In genomic region chr19:23214326-23214725, GRCm38 (mm10) we compare ENCODE assay signal across 16 mouse cellular contexts. TPM values are rescaled to one million over a fixed set of nuclear protein-coding genes. Genes with fewer than 3 reads are reported as not detected.
A peak's percentile ranks its signal among the peaks of the same experiment; 100 is the strongest.
DNase-seq lines count a peak whose midpoint lies in the region; ATAC-seq and TF ChIP-seq lines count a peak whose summit lies in the region.
"Had no signal": no experiment of that assay in that cellular context is flagged by ENCODE, and none has a peak within 500 bp of the region (broad histone marks: within the 10 kb centered on the region; RNA-seq: fewer than 3 reads in every experiment).

No protein-coding gene starts in this region.

- no peaks in the 10 kb centered on the region for H3K27me3 ChIP-seq in kidney, embryonic 14.5 days (ENCODE audit: control insufficient read depth, insufficient read depth, low read length)
- no peaks in the 10 kb centered on the region for H3K27me3 ChIP-seq in heart, adult 2 months (ENCODE audit: control insufficient read depth, insufficient read depth, low read length)
- H3K27me3 ChIP-seq: liver, embryonic 15.5 days had no signal

- no peak for TF ChIP-seq EP300 in heart, adult 2 months (IDR thresholded peaks at IDR 0.05; ENCODE audit: insufficient read depth, low read depth, low read length)

- H3K9me3 ChIP-seq in kidney, embryonic 14.5 days (ENCODE audit: control insufficient read depth, low read length), result no peaks in the 10 kb centered on the region
- H3K9me3 ChIP-seq: limb, embryonic 10.5 days; liver, embryonic 15.5 days had no signal

- H3K4me3 ChIP-seq in kidney, embryonic 14.5 days (ENCODE audit: low read length), result no peak overlapping the region
- no peak overlapping the region for H3K4me3 ChIP-seq in lung, adult 2 months (replicated peaks; ENCODE audit: extremely low read depth, low read depth, low read length)
- H3K4me3 ChIP-seq in heart, adult 2 months, result no peak overlapping the region
- H3K4me3 ChIP-seq: erythroblast, embryonic 14.5 days; limb, embryonic 10.5 days; liver, embryonic 15.5 days; myocyte had no signal

- 91% methylated on average over 8 of the region's 8 CpGs for WGBS in kidney, embryonic 14.5 days
- WGBS in lung, adult 2 months, result 94% methylated on average over 8 of the region's 8 CpGs
- WGBS in heart, adult 2 months, result 96% methylated on average over 8 of the region's 8 CpGs

- no peaks in the 10 kb centered on the region for H3K79me2 ChIP-seq in heart, adult 2 months (replicated peaks; ENCODE audit: control insufficient read depth, insufficient read depth, low read length)

- no peak overlapping the region for H3K27ac ChIP-seq in kidney, embryonic 14.5 days (ENCODE audit: low read depth, low read length)
- H3K27ac ChIP-seq in heart, adult 2 months, result no peak overlapping the region
- H3K27ac ChIP-seq: limb, embryonic 10.5 days; liver, embryonic 15.5 days had no signal

- no peak for ATAC-seq in kidney, embryonic 14.5 days (ENCODE audit: low FRiP score, low TSS enrichment)
- ATAC-seq: activated CD4-positive, CD25-positive, alpha-beta regulatory T cell, adult 4 months; hindbrain, embryonic 16.5 days had no signal

- H3K4me2 ChIP-seq in kidney, embryonic 14.5 days (replicated peaks; ENCODE audit: low read depth, low read length), result no peak overlapping the region
- H3K4me2 ChIP-seq: liver, embryonic 15.5 days had no signal

- no peak for TF ChIP-seq POLR2A in brain, embryonic 14.5 days (IDR thresholded peaks at IDR 0.05; ENCODE audit: borderline replicate concordance, extremely low read depth, insufficient read depth, insufficient read length, poor library complexity, severe bottlenecking)
- TF ChIP-seq POLR2A in lung, adult 2 months (IDR thresholded peaks at IDR 0.05; ENCODE audit: borderline replicate concordance, extremely low read depth, low read depth, low read length), result no peak
- TF ChIP-seq POLR2A in heart, adult 2 months (IDR thresholded peaks at IDR 0.05; ENCODE audit: insufficient read depth, low read depth, low read length), result no peak

- no peak overlapping the region for H3K9ac ChIP-seq in kidney, embryonic 14.5 days (ENCODE audit: low read depth, low read length)
- no peak overlapping the region for H3K9ac ChIP-seq in heart, adult 2 months (ENCODE audit: low read depth, low read length)
- H3K9ac ChIP-seq: liver, embryonic 15.5 days had no signal

- peak; percentile 6 for DNase-seq in kidney, adult 8-10 months
- peak; percentile 51 for DNase-seq in brain, embryonic 14.5 days (ENCODE audit: low read depth)
- peak; percentile 69 to 89 for DNase-seq in layer of hippocampus, adult 18-20 months (ENCODE audit: low spot score in 2 of 2)
- peak; percentile 70 to 92 for DNase-seq in left cerebral cortex, postnatal 14 days (ENCODE audit: low spot score in 2 of 2)
- no peak for DNase-seq in lung, adult 2 months
- DNase-seq in cerebellum, postnatal 10 days, result no peak
- no peak for DNase-seq in heart, adult 2 months
- DNase-seq: gastrocnemius, postnatal 25 days; thymus, postnatal 4 days had no signal

- H3K4me1 ChIP-seq in kidney, embryonic 14.5 days (ENCODE audit: control insufficient read depth, insufficient read depth, low read length), result no peaks in the 10 kb centered on the region
- no peaks in the 10 kb centered on the region for H3K4me1 ChIP-seq in lung, adult 2 months (ENCODE audit: control insufficient read depth, insufficient read depth, low read length)
- no peaks in the 10 kb centered on the region for H3K4me1 ChIP-seq in heart, adult 2 months (ENCODE audit: control insufficient read depth, insufficient read depth, low read length)
- H3K4me1 ChIP-seq: limb, embryonic 10.5 days; liver, embryonic 15.5 days had no signal

- H3K36me3 ChIP-seq in kidney, embryonic 14.5 days (ENCODE audit: control insufficient read depth, insufficient read depth, low read length), result peaks cover 67% of the 10 kb centered on the region
- H3K36me3 ChIP-seq in heart, adult 2 months (ENCODE audit: control insufficient read depth, insufficient read depth, low read length), result no peaks in the 10 kb centered on the region; the same call in 1 of the 2 replicates

- no peak for TF ChIP-seq CTCF in brain, embryonic 14.5 days (IDR thresholded peaks at IDR 0.05; ENCODE audit: borderline replicate concordance, extremely low read depth, insufficient read depth, insufficient read length)
- no peak for TF ChIP-seq CTCF in lung, adult 2 months (IDR thresholded peaks at IDR 0.05; ENCODE audit: insufficient read depth, low read length)
- no peak for TF ChIP-seq CTCF in heart, adult 2 months (IDR thresholded peaks at IDR 0.05)

- intact Hi-C loops in left cerebral cortex, postnatal 14 days (cut with DNase I), result loop anchor here (5.0 kb wide), 1 partner anchor 72 kb away; the partner anchor contains the start of gene Klf9
- intact Hi-C loops in heart, adult 2 months (cut with DNase I), result loop anchor here (5.0 kb wide), 1 partner anchor 52 kb away; no protein-coding TSS in a partner anchor

RNA-seq across cellular contexts. Expression of gene Smc5, which starts 59.4 kb away (rescaled TPM):
- polyA plus RNA-seq in kidney, embryonic 14.5 days (2014; fragmentation: Nextera tagmentation; extraction: Ambion mirVana), result 23.4 and 41.9 TPM in 2 replicates
- polyA plus RNA-seq in brain, embryonic 14.5 days (2012; rRNA removed), result 40.9 and 46.3 TPM in 2 replicates
- 10 to 100 TPM; 29.1 to 29.4 TPM for total RNA-seq in layer of hippocampus, adult 18-20 months (2021)
- 10 to 100 TPM; 36.9 to 39.4 TPM for total RNA-seq in left cerebral cortex, postnatal 14 days (2021)
- 3.8 and 9.5 TPM in 2 replicates for polyA plus RNA-seq in lung, adult 2 months (2012; rRNA removed)
- total RNA-seq in heart, adult 2 months (2021), result 10 to 100 TPM; 20.2 to 21.3 TPM
- 3.7 and 7.8 TPM in 2 replicates for polyA plus RNA-seq in heart, adult 2 months (2012; rRNA removed)

Comparison
In these comparisons a context has a peak if more than half of its experiments do, and no peak if none do; other contexts are left out.
1. DNase-seq: peak in kidney, adult 8-10 months (2 of 2), brain, embryonic 14.5 days (single experiment), layer of hippocampus, adult 18-20 months (2 of 2) and left cerebral cortex, postnatal 14 days (2 of 2); none in lung, adult 2 months (single experiment), cerebellum, postnatal 10 days (0 of 2) and heart, adult 2 months (0 of 2).